Mouse (Mus musculus) layer of hippocampus, adult 2 months (tissue): ENCODE measurements around the gene Msl1. TPM values are rescaled to one million over a fixed set of nuclear protein-coding genes. Genes with fewer than 3 reads are reported as not detected.
A peak's percentile ranks its signal among the peaks of the same experiment; 100 is the strongest.

Source experiments
- DNase-seq, 2 experiments: peaks; one replicate each; pipeline ENCODE4 v3.0.0; 2022; ENCODE audit warnings: low spot score in 2 of 2
- H3K27ac ChIP-seq: fragments of 200-600 bp; 2 replicates; pipeline ENCODE4 v1.8.1; 2022
- H3K4me3 ChIP-seq: fragments of 200-600 bp; 2 replicates; pipeline ENCODE4 v1.8.1; 2022; ENCODE audit warnings: mild to moderate bottlenecking
- CTCF ChIP-seq: fragments of 200-600 bp; conservative IDR thresholded peaks from 2 replicates; pipeline ENCODE4 v1.8.1; 2022; ENCODE audit warnings: antibody characterized with exemption, mild to moderate bottlenecking, moderate library complexity
- long read RNA-seq, 2 experiments: library from polyadenylated mRNA; stranded (forward); transcript quantifications; one replicate each; pipeline ENCODE4 v2.0.0; 2021; ENCODE audit warnings: borderline mapping rate in 2 of 2
- total RNA-seq, 2 experiments: library from RNA; stranded (reverse); gene quantifications; 2 replicates each; pipeline ENCODE4 v1.2.3; 2021

The Msl1 gene
- total RNA-seq: 100 to 1,000 TPM; 168 to 178 TPM
- long read RNA-seq, experiment 1, full-length matches to known transcripts: 14 of 18 reads
- long read RNA-seq, experiment 1, partial matches to known transcripts: 1 of 18 reads
- long read RNA-seq, experiment 1, other reads (novel, unspliced or antisense): 3 of 18 reads
- long read RNA-seq, experiment 2, full-length matches to known transcripts: 22 of 25 reads
- long read RNA-seq, experiment 2, partial matches to known transcripts: 2 of 25 reads
- long read RNA-seq, experiment 2, other reads (novel, unspliced or antisense): 1 of 25 reads

DNA sequence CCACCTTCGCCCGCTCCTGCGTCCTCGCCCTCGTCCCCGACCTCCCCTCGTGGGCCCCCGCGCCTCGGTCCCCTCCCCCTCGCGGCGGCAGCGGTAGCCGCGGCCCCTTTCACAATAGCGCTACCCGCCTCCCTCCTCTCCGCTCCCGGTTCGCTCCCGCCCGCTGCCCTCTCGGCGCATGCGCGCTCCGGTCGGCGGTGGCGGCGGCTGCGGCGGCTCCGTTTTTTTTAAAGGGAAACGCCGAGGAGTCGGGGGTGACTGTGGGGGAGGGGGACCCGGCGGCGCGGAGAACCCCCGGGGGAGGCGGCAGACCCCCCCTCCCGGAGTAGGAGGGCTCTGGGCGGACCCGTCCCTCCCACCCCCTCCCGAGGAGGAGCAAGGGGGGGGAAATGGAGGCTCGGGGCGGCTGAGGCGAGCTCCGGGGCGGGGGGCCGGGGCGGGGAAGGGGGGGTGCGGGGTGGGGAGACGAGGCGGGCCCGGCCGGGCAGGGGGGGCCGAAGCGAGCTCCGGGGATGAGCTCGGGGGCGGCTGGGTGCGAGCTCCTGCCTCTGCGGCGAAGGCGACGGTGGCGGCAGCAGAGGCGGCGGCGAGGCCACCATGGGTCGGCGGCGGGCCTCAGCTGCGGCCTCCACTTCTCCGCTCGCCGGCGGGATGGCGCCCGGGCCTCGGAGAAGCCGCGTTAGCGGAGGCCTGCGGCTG lies at the start of gene Msl1:
Gene Msl1 (plus strand): TSS at position 502 of the 699 bp plus-strand sequence.
- H3K4me3 ChIP-seq: peak within 1 kb of the TSS; percentile 99
- H3K27ac ChIP-seq: peak within 1 kb of the TSS; percentile 99
- peak; percentile 82 to 89 for DNase-seq
- TF ChIP-seq CTCF: no peak

DNA sequence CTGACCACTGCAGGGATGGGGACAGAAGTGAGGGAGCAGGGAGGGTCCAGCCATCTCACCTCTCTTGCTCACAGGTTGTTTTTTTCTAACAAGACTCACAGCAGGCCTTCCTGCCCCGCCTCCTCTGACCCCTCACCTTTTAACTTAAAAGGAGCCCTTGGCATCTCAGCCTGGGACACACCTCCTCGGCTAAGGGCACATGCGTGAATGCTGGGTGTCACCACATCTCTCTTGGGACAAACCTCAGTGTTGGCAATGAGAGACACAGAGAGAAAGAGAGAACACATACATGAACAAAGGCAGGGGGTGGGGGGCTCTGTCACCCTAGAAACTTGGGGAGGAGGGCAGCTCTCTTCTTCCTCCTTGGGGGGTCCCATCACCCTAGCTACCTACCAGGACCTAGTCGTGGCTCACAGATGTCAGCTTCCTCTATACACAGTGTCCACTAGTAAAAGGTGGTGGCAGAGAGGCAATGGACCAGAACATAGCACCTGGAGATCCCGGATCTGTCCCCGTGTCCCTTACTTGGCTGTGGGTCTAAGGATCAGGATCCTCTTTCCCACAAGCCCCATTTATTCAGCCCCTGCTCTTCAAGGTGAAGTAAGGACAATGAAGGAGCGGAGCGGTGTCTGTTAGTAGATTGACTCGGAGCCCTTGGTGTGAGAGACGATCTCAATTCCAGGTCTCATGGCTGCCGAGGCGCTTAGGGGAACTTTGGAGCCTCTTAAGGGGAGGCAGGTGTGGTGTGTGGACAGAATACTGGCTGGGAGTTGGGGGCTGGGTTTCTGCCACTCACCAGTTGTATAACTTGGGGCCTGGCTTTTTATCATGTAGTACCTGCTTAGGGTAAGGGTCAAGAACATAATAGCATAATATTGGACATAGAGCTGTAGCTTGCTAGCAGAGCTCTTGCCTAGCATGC lies 49.1 kb upstream of the Msl1 start:
- H3K27ac ChIP-seq: peak overlapping the region; percentile 100
- peak overlapping the region; percentile 100; the same call in 1 of the 2 replicates for H3K4me3 ChIP-seq
- no peak for TF ChIP-seq CTCF
- DNase-seq: no peak

DNA sequence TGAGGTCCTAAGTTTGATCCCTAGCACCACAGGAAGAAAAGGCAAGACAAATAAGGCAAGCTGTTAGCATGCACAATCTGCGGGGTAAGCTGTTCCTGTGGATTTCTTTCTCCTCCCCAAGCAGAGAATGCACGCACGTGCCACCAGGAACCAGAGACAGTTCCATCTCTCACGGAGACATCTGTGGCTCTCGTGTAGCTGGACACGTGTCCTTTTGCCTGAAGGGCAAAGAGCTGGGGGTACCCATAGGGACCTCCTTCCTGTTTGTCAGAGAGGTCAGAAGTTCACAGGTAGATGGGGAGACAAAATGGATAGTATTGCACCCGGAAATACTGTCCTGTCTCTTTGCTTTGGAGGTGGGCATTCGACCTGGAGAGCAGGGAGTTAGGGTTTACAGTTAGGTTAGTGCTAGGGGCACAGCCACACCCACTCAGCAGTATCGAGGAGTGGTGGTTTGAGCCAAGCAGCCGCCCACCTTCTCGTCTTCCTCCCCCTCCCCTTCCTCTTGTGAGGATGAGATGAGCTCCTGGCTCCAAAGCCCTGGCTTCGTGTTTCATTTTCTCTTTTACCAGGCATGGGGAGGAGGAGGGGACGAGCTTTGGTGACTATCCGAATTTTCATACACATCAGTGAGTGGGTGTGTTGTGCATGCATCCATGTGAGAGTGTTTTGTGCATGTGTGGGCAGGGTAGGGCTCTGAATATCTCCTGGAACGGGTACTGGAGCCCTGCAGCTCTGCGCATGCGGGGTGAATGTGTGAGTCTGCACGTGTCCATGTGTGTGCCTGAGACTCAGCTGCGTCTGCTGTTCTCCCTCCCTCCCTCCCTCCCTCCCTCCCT lies 48.2 kb upstream of the Msl1 start:
- Histone ChIP-seq H3K27ac (peak overlapping the region; percentile 100), H3K4me3 (peak overlapping the region; percentile 100)
- DNase-seq: peak; percentile 90 to 96
- no peak for TF ChIP-seq CTCF

DNA sequence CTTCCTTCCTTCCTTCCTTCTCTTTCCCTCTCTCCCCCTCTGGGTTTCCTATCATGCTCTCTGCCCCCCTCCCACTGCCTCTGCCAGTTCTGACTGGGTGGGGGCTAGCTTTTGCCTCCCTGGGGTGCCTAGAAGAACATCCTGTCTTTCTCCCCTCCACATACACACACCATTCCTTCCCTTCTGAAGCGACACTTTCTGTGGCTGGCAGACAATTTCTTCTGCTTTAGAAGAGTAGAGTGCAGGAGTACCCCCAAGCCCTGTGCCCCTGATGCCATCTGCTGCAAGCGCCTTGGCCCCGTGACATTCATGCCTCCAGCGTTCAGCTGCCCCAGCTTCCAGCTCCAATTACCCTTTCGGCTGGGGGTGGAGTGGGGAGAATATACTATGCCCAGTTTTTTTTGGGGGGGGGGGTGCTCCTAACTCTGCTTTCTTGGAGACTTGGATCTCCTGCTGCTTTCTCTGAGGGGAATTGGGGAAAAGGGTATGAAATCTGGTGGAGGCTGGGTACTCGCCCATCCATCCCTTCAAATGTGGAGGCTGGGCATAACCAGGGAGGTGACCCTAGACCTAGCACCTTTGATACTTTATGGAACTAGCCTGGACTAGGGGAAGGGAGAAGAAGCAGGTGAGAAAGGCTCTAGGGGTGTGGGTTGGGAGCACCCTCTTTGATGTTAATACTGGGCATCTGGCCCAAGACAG lies 47.4 kb upstream of the Msl1 start:
- no peak for DNase-seq
- H3K27ac ChIP-seq: peak overlapping the region; percentile 97

DNA sequence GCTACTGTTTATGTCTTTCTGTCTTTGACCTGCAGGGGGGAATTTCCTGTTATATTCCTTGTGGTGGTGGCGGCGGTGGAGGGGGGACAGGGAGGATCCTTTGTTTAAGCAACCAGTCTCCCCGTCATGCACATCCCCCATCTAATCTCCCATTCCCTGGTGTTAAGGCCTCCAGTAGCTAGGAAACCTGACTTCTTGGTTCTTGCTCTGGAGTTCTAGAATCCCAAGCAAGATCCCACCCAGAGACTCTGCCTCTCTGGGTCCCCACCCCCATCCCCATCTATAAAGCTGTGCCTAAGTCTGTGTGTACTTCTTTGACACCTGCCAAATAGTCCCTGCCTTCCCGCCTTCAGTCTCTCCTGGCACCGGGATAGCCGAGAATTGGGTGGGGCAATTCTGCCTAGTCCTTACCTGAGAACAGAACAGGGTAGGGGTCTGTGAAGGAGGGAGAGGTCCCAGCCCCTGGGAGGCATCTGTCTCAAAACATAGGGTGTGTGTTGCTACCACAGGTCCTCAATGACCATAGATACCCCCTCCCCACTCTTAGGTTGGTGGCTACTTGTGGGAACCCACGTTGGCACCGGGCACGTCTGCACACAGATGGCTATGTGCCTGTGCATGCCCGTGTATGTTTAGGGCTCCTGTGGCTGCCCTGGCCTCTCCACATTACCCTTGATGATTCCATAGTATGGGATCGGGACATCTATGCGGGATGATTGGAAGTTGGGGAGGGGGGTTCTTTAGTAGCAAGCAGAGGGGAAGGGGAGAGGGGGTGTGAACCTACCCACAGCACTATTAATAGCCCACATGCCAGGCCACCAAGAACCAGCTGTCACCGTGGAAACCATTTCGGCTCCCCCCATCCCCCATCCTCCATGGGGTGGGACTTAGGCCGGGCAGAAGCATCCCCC lies 46.6 kb upstream of the Msl1 start:
- H3K4me3 ChIP-seq: peak overlapping the region; percentile 45
- TF ChIP-seq CTCF: peak; percentile 49
- DNase-seq: no peak
- H3K27ac ChIP-seq: peak overlapping the region; percentile 97

More for the DNA sequence above, 47.4 kb upstream of the Msl1 start:
- H3K4me3 ChIP-seq: peak overlapping the region; percentile 45
- TF ChIP-seq CTCF: no peak

DNA sequence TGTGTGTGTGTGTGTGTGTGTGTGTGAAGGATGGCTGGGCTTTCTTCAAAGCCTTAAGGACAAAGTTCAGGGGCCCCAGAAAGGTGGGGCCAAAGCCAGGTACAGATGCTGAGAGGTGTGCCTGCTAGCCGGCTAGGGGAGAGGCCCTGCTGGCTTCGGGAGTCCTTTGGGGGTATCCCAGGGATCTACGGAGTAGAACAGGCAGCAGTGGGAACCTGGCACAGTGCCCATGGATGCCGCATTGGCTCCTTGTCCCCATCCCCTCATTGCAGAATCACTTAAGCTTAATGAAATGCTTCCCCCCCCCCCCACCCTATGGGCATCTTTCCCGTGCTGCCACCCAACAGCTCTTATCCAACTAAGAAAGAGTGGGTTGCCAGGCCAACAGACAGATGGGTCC lies 45.6 kb upstream of the Msl1 start:
- TF ChIP-seq CTCF: no peak
- Histone ChIP-seq H3K4me3 (peak overlapping the region; percentile 45), H3K27ac (peak overlapping the region; percentile 97)
- no peak for DNase-seq

DNA sequence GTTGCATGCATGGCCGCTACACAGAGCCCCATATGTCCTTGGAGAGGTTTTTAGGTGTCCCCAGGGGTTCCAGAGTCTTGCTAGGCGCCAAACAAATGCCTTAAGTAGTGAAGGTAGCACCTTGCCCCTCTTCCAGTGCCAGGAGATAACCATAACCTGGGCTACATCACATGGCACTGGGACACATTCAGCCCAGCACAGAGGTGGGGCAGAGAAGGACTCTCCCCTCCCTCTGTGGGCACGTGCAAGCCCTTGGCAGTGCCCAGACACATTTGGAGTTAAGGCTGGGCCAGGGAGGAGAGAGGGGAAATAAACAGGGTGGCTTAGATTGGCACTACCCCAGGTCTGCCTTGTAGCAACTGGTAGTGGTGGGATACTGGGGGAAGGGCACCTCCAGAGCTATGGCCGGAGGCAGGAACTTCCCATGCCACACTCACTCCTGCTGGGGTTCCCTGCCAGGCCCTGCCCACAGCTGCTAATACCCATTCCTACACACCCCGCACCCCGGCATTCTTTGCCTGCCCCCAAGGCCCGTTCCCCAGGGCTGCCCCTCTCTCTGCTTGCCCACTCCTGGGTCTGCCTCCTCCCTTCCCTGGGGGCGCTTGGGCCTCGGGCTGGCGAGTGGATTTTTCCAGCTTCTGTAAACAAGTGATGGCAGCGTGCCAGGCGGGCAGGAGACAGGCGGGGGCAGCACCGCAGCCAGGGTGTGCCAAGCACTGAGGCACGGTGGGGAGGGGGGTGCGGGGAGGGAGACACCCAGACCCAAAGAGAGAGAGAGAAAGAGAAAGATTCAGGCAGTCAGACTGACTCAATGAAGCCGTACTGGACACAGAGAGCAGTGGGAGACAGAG lies 44.7 kb upstream of the Msl1 start:
- DNase-seq: peak; percentile 82 to 86
- peak overlapping the region; percentile 45 for H3K4me3 ChIP-seq
- no peak for TF ChIP-seq CTCF

DNA sequence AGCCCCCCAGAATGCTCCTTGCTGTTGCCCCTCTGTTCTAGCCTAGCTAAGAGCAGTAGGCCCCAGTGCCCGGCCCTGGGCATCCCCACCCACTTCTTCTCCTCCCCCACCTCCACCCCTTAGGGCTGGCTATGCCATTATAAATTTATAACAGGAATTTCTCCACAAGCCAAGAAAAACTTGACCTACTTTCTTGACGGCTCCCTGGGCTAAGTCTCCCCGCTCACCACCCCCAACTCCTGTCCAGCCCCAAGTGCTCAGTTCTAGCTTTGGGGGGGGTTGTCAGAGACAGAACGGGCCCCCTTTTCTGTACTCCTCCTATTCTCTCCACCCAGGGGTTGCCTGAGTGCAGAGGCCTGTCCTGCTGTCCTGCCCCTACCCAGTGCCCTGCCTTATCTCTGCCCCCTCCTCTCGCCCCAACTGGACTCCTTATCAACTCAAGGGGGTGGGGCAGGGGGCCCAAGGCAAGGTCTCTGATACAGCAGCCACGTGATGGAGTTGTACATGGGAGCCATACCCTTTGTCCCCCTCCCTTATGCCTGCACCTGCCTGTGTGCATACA lies 44.0 kb upstream of the Msl1 start:
- H3K4me3 ChIP-seq: peak overlapping the region; percentile 45
- DNase-seq: no peak
- peak overlapping the region; percentile 97 for H3K27ac ChIP-seq
- TF ChIP-seq CTCF: no peak

More for the DNA sequence above, 44.7 kb upstream of the Msl1 start:
- peak overlapping the region; percentile 97 for H3K27ac ChIP-seq

DNA sequence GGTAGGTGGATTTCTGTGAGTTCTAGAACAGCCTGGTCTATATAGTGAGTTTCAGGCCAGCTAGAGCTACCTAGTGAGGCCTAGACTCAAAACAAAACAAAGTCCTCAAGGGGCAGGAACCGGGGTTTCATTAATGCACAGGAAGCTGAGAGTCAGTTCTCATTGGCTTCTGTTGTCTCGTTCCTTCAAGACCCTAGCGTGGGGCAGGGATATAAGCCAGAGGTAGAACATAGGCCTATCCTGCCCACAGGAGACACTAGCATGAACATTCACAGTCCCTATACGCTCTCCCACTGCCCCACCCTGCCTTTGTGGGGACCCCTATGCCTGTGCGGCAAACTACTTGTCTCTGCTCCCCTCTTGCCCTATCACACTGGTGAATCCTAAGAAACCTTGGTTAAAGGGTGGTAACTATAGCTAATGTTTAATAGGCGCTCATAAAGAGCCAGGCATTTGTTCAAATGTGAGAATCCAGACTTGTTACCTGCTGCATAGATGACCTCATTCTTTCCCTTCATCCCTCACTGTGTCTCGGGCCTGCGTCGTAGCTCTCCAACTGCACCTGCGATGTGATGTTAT lies 42.7 kb upstream of the Msl1 start:
- Histone ChIP-seq H3K4me3 (no peak overlapping the region), H3K27ac (peak overlapping the region; percentile 97)
- no peak for DNase-seq
- 0 out of 2 replicates have a peak, but pooled peaks have one; percentile 9 for TF ChIP-seq CTCF
